Mouse (Mus musculus) adrenal gland, adult 8-10 months (tissue): ENCODE results near the gene Kcmf1. TPM values are rescaled to one million over a fixed set of nuclear protein-coding genes. Genes with fewer than 3 reads are reported as not detected.
"Not testable (repeated sequence)": the region's sequence is repeated elsewhere in the genome, so short reads cannot be mapped to it uniquely, and the experiment has no call there.

Experiments used
- DNase-seq: peaks from one replicate; pipeline ENCODE4 v3.0.0; 2022
- total RNA-seq, 4 experiments: library from RNA; stranded (reverse); gene quantifications; 2 replicates each; pipeline ENCODE4 v1.2.4; 2022

The Kcmf1 gene
- total RNA-seq, 4 experiments from 2014 or later: 70.8 to 89.2 (median 76.8) TPM

GRCm38 (mm10) chr6:72898244-72899200 is 1.3 kb downstream of the Kcmf1 start:
- DNase-seq: peak; percentile 47

GRCm38 (mm10) chr6:72895000-72895399 is 4.8 kb downstream of the Kcmf1 start:
- no peak for DNase-seq

- DNase-seq: no peak
These were observed 8.5 kb downstream of the Kcmf1 start for GRCm38 (mm10) chr6:72891238-72891637.

GRCm38 (mm10) chr6:72888655-72889054 is 11.1 kb downstream of the Kcmf1 start:
- DNase-seq: no peak

- DNase-seq: no peak
These were observed 14.5 kb downstream of the Kcmf1 start for GRCm38 (mm10) chr6:72885268-72885667.

- DNase-seq: no peak
These were observed 15.0 kb downstream of the Kcmf1 start for GRCm38 (mm10) chr6:72884767-72885166.

GRCm38 (mm10) chr6:72882661-72883458 is 16.9 kb downstream of the Kcmf1 start:
- DNase-seq: no peak

- no peak for DNase-seq
These were observed 17.6 kb downstream of the Kcmf1 start for GRCm38 (mm10) chr6:72882222-72882621.

GRCm38 (mm10) chr6:72881619-72881979 is 18.2 kb downstream of the Kcmf1 start:
- no peak for DNase-seq

- no peak for DNase-seq
These were observed 18.7 kb downstream of the Kcmf1 start for GRCm38 (mm10) chr6:72880913-72881618.

- no peak for DNase-seq
These were observed 23.1 kb downstream of the Kcmf1 start for GRCm38 (mm10) chr6:72876629-72877028.

- DNase-seq: peak; percentile 76
These were observed 26.4 kb downstream of the Kcmf1 start for GRCm38 (mm10) chr6:72873338-72873737.

- DNase-seq: no peak
These were observed 27.5 kb downstream of the Kcmf1 start for GRCm38 (mm10) chr6:72872276-72872675.

- no peak for DNase-seq
These were observed 30.2 kb downstream of the Kcmf1 start for GRCm38 (mm10) chr6:72869601-72870000.

GRCm38 (mm10) chr6:72868688-72869087 is 31.1 kb downstream of the Kcmf1 start:
- peak; percentile 46 for DNase-seq

GRCm38 (mm10) chr6:72867746-72868145 is 32.0 kb downstream of the Kcmf1 start:
- peak; percentile 40 for DNase-seq

GRCm38 (mm10) chr6:72866232-72866631 is 33.5 kb downstream of the Kcmf1 start:
- DNase-seq: no peak

- not testable (repeated sequence) for DNase-seq
These were observed 37.1 kb downstream of the Kcmf1 start for GRCm38 (mm10) chr6:72862686-72863085.

- no peak for DNase-seq
These were observed 45.5 kb downstream of the Kcmf1 start for GRCm38 (mm10) chr6:72854256-72854655.

- DNase-seq: no peak
These were observed 47.6 kb downstream of the Kcmf1 start for GRCm38 (mm10) chr6:72852180-72852579.

GRCm38 (mm10) chr6:72851633-72852032 is 48.1 kb downstream of the Kcmf1 start:
- DNase-seq: no peak

- no peak for DNase-seq
These were observed 57.7 kb downstream of the Kcmf1 start for GRCm38 (mm10) chr6:72841986-72842502.
